Mouse (Mus musculus): ENCODE data around the gene Nsun6. TPM values are rescaled to one million over a fixed set of nuclear protein-coding genes. Genes with fewer than 3 reads are reported as not detected.

Nsun6 gene
- polyA plus RNA-seq, 1 experiment, result 4.5 TPM

- H3K79me2 ChIP-seq (ENCODE audit: control insufficient read depth, insufficient read depth), result no peaks in the 10 kb centered on the region
- TF ChIP-seq MYOG (IDR thresholded peaks at IDR 0.05; ENCODE audit: control insufficient read depth, extremely low read depth, insufficient read length) (no peak), MYOD1 (IDR thresholded peaks at IDR 0.05; ENCODE audit: control insufficient read depth, insufficient read length, low read depth) (no peak), CEBPB (IDR thresholded peaks at IDR 0.05; ENCODE audit: low read depth) (no peak), MAX (IDR thresholded peaks at IDR 0.05) (no peak), USF1 (IDR thresholded peaks at IDR 0.05; ENCODE audit: low read depth) (no peak), CTCF (IDR thresholded peaks at IDR 0.05; ENCODE audit: control insufficient read depth, insufficient read depth, insufficient read length) (no peak), FOSL1 (IDR thresholded peaks at IDR 0.05; ENCODE audit: insufficient read depth, low read length, poor library complexity, severe bottlenecking) (no peak)
- no peaks in the 10 kb centered on the region for H3K27me3 ChIP-seq (ENCODE audit: control insufficient read depth, insufficient read depth, insufficient read length)
- H3K4me3 ChIP-seq (ENCODE audit: insufficient read depth, poor library complexity, severe bottlenecking), result no peak overlapping the region
- peaks cover 9% of the 10 kb centered on the region for H3K36me3 ChIP-seq (ENCODE audit: control insufficient read depth, insufficient read depth)
- H3K79me3 ChIP-seq (ENCODE audit: low read depth), result no peaks in the 10 kb centered on the region
- no peak overlapping the region for H3ac ChIP-seq (ENCODE audit: control insufficient read depth, insufficient read length, low read depth)
Measured at GRCm38 (mm10) chr2:15027816-15028215, 27.1 kb downstream of the Nsun6 start.

- no peak overlapping the region for H3ac ChIP-seq (ENCODE audit: control insufficient read depth, insufficient read length, low read depth)
- H3K79me2 ChIP-seq (ENCODE audit: control insufficient read depth, insufficient read depth), result no peaks in the 10 kb centered on the region
- peaks cover 9% of the 10 kb centered on the region for H3K36me3 ChIP-seq (ENCODE audit: control insufficient read depth, insufficient read depth)
- no peak overlapping the region for H3K4me3 ChIP-seq (ENCODE audit: insufficient read depth, poor library complexity, severe bottlenecking)
- TF ChIP-seq CTCF (IDR thresholded peaks at IDR 0.05; ENCODE audit: control insufficient read depth, insufficient read depth, insufficient read length) (no peak), USF1 (IDR thresholded peaks at IDR 0.05; ENCODE audit: low read depth) (no peak), FOSL1 (IDR thresholded peaks at IDR 0.05; ENCODE audit: insufficient read depth, low read length, poor library complexity, severe bottlenecking) (no peak), MYOG (IDR thresholded peaks at IDR 0.05; ENCODE audit: control insufficient read depth, extremely low read depth, insufficient read length) (no peak), MAX (IDR thresholded peaks at IDR 0.05) (no peak)
- no peaks in the 10 kb centered on the region for H3K27me3 ChIP-seq (ENCODE audit: control insufficient read depth, insufficient read depth, insufficient read length)
- no peaks in the 10 kb centered on the region for H3K79me3 ChIP-seq (ENCODE audit: low read depth)
Measured at GRCm38 (mm10) chr2:15026817-15027216, 28.1 kb downstream of the Nsun6 start.

DNA sequence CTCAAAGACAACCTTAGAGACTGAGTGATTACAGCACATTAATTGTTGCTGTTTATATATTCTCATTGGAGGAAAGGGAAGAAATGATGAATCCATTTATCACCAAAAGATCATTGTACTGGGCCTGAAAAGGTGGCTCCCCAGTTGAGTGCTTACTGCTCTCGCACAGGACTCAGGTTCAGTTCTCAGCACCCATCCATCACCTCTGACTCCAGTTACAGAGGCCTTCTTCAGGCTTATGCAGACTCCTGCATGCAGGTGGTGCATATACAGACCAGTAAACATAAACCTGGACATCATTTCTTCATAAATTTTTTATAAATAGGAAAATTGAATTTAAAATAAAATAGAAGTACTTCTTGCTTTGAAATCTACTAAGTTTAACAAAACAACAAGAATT lies 46.8 kb downstream of the Nsun6 start:
- Histone ChIP-seq H3K79me2 (ENCODE audit: control insufficient read depth, insufficient read depth) (no peaks in the 10 kb centered on the region), H3K79me3 (ENCODE audit: low read depth) (no peaks in the 10 kb centered on the region), H3K4me3 (ENCODE audit: insufficient read depth, poor library complexity, severe bottlenecking) (no peak overlapping the region), H3K27me3 (ENCODE audit: control insufficient read depth, insufficient read depth, insufficient read length) (no peaks in the 10 kb centered on the region), H3ac (ENCODE audit: control insufficient read depth, insufficient read length, low read depth) (no peak overlapping the region), H3K36me3 (ENCODE audit: control insufficient read depth, insufficient read depth) (peaks cover 6% of the 10 kb centered on the region)
- TF ChIP-seq FOSL1 (IDR thresholded peaks at IDR 0.05; ENCODE audit: insufficient read depth, low read length, poor library complexity, severe bottlenecking) (no peak), MAX (IDR thresholded peaks at IDR 0.05) (no peak), CEBPB (IDR thresholded peaks at IDR 0.05; ENCODE audit: low read depth) (no peak), CTCF (IDR thresholded peaks at IDR 0.05; ENCODE audit: control insufficient read depth, insufficient read depth, insufficient read length) (no peak), MYOG (IDR thresholded peaks at IDR 0.05; ENCODE audit: control insufficient read depth, extremely low read depth, insufficient read length) (no peak), MYOD1 (IDR thresholded peaks at IDR 0.05; ENCODE audit: control insufficient read depth, insufficient read length, low read depth) (no peak), USF1 (IDR thresholded peaks at IDR 0.05; ENCODE audit: low read depth) (no peak)

DNA sequence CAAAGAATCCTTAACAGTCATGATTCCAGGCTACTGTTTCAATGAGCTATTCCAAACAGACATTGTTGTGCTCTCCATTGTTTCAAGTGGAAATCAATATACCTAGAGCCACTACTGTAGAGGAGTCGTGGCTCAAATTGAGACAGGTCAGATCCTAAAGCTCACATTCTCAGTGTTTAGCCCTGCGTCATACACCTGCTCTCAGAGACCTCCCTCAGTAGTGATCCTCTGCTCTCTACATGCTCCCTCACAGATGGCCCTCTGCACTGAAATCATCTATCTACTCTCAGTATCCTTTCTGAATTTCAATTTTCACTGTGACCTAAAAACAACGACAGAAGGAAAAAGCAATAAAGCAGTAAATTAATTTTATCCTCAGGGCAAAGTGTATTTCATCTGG lies 47.3 kb downstream of the Nsun6 start:
- no peak overlapping the region for H3K4me3 ChIP-seq (ENCODE audit: insufficient read depth, poor library complexity, severe bottlenecking)
- TF ChIP-seq MAX (IDR thresholded peaks at IDR 0.05), result no peak
- TF ChIP-seq FOSL1 (IDR thresholded peaks at IDR 0.05; ENCODE audit: insufficient read depth, low read length, poor library complexity, severe bottlenecking), result no peak
- TF ChIP-seq USF1 (IDR thresholded peaks at IDR 0.05; ENCODE audit: low read depth), result no peak
- no peak for TF ChIP-seq MYOG (IDR thresholded peaks at IDR 0.05; ENCODE audit: control insufficient read depth, extremely low read depth, insufficient read length)
- TF ChIP-seq MYOD1 (IDR thresholded peaks at IDR 0.05; ENCODE audit: control insufficient read depth, insufficient read length, low read depth), result no peak
- TF ChIP-seq CEBPB (IDR thresholded peaks at IDR 0.05; ENCODE audit: low read depth), result no peak
- H3ac ChIP-seq (ENCODE audit: control insufficient read depth, insufficient read length, low read depth), result no peak overlapping the region
- no peaks in the 10 kb centered on the region for H3K79me2 ChIP-seq (ENCODE audit: control insufficient read depth, insufficient read depth)
- H3K79me3 ChIP-seq (ENCODE audit: low read depth), result no peaks in the 10 kb centered on the region
- no peaks in the 10 kb centered on the region for H3K27me3 ChIP-seq (ENCODE audit: control insufficient read depth, insufficient read depth, insufficient read length)
- H3K36me3 ChIP-seq (ENCODE audit: control insufficient read depth, insufficient read depth), result peaks cover 6% of the 10 kb centered on the region

- no peak for TF ChIP-seq USF1 (IDR thresholded peaks at IDR 0.05; ENCODE audit: low read depth)
- TF ChIP-seq MYOD1 (IDR thresholded peaks at IDR 0.05; ENCODE audit: control insufficient read depth, insufficient read length, low read depth), result no peak
- TF ChIP-seq MYOG (IDR thresholded peaks at IDR 0.05; ENCODE audit: control insufficient read depth, extremely low read depth, insufficient read length), result no peak
- no peak for TF ChIP-seq FOSL1 (IDR thresholded peaks at IDR 0.05; ENCODE audit: insufficient read depth, low read length, poor library complexity, severe bottlenecking)
- TF ChIP-seq MAX (IDR thresholded peaks at IDR 0.05), result no peak
- no peak for TF ChIP-seq CTCF (IDR thresholded peaks at IDR 0.05; ENCODE audit: control insufficient read depth, insufficient read depth, insufficient read length)
- TF ChIP-seq CEBPB (IDR thresholded peaks at IDR 0.05; ENCODE audit: low read depth), result no peak
- Histone ChIP-seq H3K79me2 (ENCODE audit: control insufficient read depth, insufficient read depth) (no peaks in the 10 kb centered on the region), H3K79me3 (ENCODE audit: low read depth) (no peaks in the 10 kb centered on the region), H3ac (ENCODE audit: control insufficient read depth, insufficient read length, low read depth) (no peak overlapping the region), H3K27me3 (ENCODE audit: control insufficient read depth, insufficient read depth, insufficient read length) (no peaks in the 10 kb centered on the region), H3K4me3 (ENCODE audit: insufficient read depth, poor library complexity, severe bottlenecking) (no peak overlapping the region), H3K36me3 (ENCODE audit: control insufficient read depth, insufficient read depth) (peaks cover 9% of the 10 kb centered on the region)
Measured at GRCm38 (mm10) chr2:14997836-14998235, 57.0 kb downstream of the Nsun6 start.

GRCm38 (mm10) chr2:14996036-14996435 lies 58.8 kb downstream of the Nsun6 start:
- no peak overlapping the region for H3ac ChIP-seq (ENCODE audit: control insufficient read depth, insufficient read length, low read depth)
- no peaks in the 10 kb centered on the region for H3K79me2 ChIP-seq (ENCODE audit: control insufficient read depth, insufficient read depth)
- H3K36me3 ChIP-seq (ENCODE audit: control insufficient read depth, insufficient read depth), result peaks cover 9% of the 10 kb centered on the region
- H3K27me3 ChIP-seq (ENCODE audit: control insufficient read depth, insufficient read depth, insufficient read length), result no peaks in the 10 kb centered on the region
- no peak overlapping the region for H3K4me3 ChIP-seq (ENCODE audit: insufficient read depth, poor library complexity, severe bottlenecking)
- TF ChIP-seq CTCF (IDR thresholded peaks at IDR 0.05; ENCODE audit: control insufficient read depth, insufficient read depth, insufficient read length) (no peak), USF1 (IDR thresholded peaks at IDR 0.05; ENCODE audit: low read depth) (no peak), FOSL1 (IDR thresholded peaks at IDR 0.05; ENCODE audit: insufficient read depth, low read length, poor library complexity, severe bottlenecking) (no peak), MYOG (IDR thresholded peaks at IDR 0.05; ENCODE audit: control insufficient read depth, extremely low read depth, insufficient read length) (no peak), CEBPB (IDR thresholded peaks at IDR 0.05; ENCODE audit: low read depth) (no peak), MAX (IDR thresholded peaks at IDR 0.05) (no peak), MYOD1 (IDR thresholded peaks at IDR 0.05; ENCODE audit: control insufficient read depth, insufficient read length, low read depth) (no peak)
- H3K79me3 ChIP-seq (ENCODE audit: low read depth), result no peaks in the 10 kb centered on the region
